Mouse (Mus musculus) neutrophil, adult 5-6 weeks (primary cell): ENCODE results near the gene Plekha3. TPM values are rescaled to one million over a fixed set of nuclear protein-coding genes. Genes with fewer than 3 reads are reported as not detected.

ENCODE experiments used
- ATAC-seq: fragments of 151-379, 151-347 bp; 2 replicates; pipeline ENCODE4 v1.8.0; 2017; ENCODE audit warnings: mild to moderate bottlenecking, moderate TSS enrichment; ENCODE audit not compliant: insufficient number of reproducible peaks, poor library complexity, low FRiP score, severe bottlenecking; ENCODE audit errors: extremely low read depth
- total RNA-seq: library from RNA; stranded (forward); fragments of 200-1000 nt; gene quantifications from 2 replicates; pipeline ENCODE4 v1.2.3, GENCODE M21; 2017

Plekha3 gene
- total RNA-seq, 1 experiment from 2014 or later, result 35.6 TPM

DNA sequence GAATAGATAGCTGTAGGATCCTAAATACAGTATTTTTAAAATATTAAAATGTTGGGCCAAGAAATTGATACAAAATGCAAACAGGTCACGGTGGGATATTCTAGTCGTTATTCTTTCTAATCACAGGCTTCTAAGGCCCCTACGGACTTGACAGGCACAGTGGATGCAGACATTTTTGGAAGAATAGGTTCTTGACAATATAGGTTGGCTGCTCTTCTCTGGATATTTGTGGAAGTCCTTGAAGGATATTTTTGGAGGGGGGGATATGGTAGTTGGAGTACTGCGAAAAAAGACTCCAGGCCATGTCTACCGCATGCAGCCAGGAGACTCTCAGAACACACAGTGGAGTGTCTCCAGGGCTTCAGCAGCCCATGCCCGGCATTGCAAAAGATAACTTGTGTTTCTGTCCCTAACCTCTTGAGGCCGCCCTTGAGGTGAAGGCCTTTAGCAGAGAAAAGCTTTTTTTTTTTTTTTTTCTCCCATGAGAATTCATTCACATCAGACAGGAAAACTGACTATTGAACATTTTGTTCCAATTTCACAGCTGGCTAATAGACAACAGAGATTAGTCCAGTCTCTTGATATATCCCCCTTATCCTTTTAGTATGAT lies 1.5 kb upstream of the Plekha3 start:
- ATAC-seq, result peak; percentile 63

DNA sequence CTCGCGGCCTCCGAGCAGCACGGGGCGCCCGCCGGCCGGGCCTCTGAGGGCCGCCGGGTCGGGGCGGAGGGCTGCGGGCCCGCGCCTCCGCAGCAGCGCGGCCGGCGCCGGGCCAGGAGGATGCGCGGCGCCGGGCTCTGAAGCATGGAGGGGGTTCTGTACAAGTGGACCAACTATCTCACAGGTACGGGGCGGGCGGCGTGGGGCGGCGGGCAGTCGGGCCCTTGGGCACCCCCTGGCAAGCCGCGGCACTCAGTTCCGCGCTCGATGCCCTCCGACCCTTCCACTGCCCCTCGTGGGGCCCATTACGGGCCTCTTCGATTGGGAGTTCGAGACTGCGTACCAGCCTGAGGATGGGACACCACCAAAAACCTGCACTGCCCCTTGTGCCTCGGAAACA lies 370 bp downstream of the Plekha3 start:
- ATAC-seq, result no peak

DNA sequence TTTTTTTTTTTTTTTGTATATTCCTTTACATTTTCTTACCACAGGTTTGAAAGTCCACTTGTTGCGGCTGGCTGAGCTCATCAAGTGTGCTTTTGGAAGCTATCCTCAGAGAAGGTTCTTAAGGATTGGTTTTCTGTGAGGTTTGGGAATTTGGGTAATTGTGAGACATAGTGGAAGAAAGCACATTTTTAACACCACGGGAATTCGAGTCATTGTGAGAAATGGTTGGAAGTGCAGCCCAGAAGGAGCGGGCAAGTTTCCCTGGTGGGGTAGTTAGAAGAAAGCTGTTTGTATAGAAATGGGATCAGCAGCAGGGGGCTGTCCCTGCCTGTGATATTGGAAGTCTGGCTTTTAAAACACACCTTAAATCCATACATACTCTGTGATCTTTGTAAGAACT lies 868 bp downstream of the Plekha3 start:
- no peak for ATAC-seq

DNA sequence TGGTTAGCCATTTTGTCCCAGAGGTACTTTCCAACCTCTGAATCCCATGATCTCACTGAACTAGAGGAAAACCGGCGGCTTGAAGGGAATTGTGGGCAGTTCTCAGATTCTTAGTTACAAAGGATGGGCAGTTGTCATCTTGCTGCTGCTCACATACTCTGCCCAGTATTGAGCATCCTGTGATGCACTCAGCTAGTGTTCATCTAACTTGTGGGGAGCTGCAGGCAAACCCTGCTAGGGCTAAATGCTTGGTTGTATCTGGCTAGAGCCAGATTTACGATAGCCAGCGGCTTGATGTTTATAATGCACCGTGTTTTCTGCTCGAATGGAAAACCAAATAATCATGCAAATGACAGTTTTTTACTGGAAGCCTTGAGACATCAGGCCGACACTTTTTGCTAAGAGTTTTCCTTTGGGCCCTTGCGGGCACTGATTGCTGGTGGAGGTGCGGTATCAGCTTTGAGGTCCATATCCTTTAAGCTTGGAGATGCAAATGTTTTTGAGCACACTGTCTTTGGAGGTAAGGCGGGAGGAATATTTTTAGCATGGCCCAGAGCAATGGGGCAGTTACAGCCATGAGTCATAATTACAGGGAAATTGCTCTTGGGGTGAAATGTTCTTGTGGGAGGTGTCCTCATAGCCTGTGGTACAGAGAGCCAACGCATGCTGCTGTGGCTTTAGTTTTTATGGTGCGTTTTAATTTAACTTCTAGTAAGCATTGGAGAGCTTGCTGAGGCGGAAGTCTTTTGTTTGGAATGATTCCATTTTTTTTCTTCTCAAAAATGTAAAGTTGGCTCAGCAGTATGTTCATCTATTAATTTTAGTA lies 1.5 kb downstream of the Plekha3 start:
- no peak for ATAC-seq

DNA sequence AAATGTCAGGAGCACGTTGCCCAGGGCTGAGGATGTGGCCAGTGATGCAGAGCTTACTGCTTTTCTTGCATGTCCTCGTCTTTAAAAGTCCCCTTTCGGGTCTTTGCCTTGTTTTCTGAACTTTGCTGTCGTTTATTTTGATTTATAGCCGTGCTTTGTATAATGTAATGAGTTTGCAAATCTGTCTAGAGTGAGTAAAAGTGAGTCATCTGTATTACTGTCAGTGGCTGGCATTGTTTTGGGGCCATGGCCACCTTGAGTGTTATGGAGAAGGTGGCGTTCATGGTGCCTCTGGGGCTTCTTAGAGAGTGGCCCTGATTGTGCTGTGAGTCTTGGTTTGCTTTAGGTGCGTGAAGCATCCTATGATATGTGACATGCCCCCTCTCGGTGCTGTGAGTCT lies 7.2 kb downstream of the Plekha3 start:
- no peak for ATAC-seq

DNA sequence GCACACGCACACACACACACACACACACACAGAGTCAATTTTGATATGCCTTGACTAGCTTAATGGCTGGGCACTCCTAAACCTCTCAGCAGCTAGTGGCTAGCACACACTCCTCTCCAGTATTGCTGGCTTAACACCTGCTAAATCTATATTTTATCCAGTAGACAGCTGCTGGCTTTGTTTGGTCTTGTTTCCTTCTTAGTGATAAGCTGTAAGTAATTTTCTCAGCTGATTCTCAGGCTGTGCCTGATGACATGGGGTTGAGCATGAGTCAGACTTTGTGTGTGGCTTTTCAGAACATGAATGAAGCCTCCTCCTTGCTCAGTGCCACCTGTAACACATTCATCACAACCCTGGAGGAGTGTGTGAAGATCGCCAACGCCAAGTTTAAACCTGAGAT lies 11.9 kb downstream of the Plekha3 start:
- ATAC-seq, result no peak

DNA sequence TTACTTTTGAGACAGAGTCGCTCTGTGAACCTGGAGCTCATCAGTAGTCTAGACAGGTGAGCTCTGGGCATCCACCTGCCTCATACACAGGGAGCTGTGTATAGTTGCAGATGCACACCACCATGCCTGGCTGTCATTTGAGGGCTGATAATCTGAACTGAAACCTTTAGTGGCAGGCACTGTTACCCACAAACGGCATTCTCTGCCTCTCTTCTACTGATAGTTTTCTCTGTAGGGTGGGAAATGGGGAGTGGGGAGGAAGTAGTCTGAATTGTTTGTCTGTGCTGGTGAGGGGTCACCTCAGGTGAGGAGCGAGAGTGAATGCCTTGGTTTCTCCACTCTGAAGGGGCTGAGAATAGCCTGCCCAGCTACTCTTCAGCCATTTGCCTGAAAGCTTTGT lies 12.5 kb downstream of the Plekha3 start:
- ATAC-seq, result no peak

DNA sequence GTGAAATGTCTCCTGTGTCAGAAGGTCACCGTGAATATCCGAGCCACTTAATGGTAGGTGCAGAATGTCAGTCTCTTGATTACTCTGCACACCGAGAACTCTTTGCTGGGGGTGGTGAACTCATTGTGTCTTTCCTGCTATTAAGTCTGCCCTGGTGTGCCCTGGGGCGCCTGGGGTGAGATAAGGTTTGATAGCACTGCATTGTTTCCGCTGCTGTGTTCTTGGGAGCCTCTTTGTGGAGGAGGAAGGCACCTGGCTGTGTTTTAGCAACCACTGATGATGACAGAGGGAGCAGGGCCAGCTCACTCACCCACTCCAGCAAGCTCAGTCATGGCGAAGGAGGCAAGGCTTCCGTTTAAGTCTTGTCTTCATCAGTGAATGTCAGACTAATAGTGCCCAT lies 13.1 kb downstream of the Plekha3 start:
- no peak for ATAC-seq

DNA sequence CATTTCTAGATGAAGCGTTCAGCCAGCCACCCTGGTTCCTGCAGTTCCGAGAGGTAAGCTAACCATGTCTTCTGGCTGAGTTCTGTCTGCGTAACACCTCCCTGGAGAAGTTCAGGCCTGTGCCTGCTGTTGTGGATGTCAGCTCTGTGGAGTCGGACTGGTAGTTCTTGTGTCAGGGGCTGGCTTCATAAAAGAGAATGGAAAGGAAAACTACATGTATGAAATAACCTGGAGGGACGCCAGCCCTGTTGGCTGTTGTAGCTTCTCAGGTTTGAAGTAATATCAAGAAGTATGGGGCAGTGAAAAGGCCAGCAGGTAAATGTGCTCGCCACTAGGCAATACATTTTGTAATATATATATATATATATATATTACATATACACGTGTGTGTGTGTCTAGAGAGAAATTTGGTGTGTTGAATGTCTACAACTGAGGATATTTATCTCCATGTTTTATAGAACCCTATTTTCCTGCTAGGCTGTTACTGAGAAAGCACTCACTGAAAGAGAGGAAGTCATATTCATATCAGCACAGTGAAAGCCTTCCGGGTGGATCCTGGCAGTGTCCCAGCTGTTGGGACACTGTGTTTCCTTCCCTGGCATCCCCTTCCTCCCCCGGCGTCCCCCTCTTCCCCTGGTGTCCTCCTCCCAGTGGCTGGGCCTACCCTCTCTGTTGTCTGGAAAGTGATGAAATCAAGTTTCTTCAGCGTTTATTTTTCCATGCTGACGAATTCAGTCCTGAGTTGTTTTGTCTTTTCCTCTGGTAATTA lies 15.5 kb downstream of the Plekha3 start:
- no peak for ATAC-seq

DNA sequence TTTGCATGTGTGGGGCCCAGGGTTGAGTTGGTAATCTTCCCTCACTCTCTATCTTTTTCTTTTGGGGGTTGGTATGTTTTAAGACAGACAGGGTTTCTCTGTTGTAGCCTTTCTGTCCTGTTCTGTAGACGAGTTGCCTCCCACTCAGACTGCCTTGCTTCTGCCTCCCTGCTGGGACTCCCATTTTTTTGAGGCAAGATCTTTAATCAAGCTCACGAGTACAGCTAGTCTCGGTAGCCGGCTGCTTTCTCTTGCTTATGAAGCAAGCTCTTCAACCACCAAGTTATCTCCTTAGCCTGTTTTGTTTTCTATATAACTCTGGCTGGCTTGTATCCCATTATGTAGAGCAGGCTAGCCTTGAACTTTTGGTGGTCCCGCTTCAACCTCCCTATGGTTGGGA lies 18.7 kb downstream of the Plekha3 start:
- ATAC-seq, result no peak

DNA sequence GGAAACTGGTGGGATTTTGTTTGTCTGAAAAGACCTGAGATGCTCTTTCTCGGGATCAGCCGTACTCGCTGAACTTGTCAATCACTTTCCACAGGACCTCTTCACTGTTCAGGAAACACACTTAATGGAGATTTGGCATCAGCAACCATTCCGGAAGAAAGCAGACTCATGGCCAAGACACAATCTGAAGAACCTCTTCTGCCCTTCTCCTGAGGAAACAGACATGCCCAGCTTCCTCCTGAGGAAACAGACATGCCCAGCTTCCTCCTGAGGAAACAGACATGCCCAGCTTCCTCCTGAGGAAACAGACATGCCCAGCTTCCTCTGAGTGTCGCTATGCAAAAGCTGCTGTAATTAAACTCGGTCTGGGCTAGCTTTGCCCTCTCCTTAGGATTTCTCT lies 20.2 kb downstream of the Plekha3 start:
- no peak for ATAC-seq

DNA sequence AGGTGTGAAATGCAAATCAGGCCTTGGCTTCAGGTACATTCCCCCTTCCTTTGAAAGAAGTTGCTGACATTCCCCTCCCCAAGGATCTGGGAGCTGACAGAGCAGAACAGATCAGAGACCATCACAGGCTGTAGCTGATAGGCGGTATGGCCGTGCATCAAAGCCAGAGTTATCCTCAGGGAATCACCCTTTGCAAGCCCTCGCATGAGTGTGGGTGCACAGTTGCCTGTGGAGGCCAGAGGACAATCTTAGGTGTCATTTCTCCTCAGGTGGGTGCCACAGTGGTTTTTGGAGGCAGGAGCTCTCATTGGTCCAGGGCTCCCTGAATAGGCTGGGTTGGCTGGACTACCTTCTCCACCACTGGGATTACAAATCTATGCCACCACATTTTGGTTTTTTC lies 27.1 kb downstream of the Plekha3 start:
- ATAC-seq, result no peak

DNA sequence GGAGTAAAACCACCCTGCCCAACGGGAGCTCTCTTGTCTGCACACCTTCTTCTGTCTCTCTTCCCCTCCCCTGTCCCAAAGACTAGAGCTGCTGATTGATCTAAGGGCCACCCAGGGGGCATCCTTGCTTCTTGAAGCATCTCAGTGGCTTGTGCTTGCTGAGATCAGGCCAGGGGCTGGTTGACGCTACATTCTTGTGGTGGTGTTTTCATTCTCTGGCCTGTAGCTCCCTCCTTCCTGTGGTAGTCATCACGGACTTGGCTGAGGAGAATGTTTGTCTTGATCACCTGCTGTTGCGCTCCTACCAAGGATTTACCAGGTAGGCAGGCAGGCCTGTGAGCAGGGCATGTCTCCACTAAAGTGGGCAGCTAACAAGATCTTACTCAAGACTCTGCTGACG lies 27.7 kb downstream of the Plekha3 start:
- no peak for ATAC-seq

DNA sequence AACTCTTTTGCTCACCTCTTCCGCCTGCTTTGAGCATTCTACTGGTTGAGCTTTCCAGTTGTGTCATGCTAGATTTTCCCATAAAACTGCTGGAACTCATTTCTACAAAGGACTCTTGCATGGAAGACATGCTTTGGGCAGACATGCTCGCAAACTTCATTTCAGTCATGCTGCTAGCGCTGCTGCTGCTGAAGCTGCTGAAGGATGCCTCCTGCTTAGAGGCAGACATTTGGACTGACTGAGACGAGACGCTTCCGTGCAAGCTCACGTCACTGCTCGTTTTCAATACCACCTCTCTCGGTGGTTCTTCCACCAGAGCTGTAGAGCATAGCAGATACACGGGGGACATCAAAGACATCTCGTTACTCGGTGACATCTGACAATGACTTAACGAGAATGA lies 30.6 kb downstream of the Plekha3 start:
- ATAC-seq, result no peak

DNA sequence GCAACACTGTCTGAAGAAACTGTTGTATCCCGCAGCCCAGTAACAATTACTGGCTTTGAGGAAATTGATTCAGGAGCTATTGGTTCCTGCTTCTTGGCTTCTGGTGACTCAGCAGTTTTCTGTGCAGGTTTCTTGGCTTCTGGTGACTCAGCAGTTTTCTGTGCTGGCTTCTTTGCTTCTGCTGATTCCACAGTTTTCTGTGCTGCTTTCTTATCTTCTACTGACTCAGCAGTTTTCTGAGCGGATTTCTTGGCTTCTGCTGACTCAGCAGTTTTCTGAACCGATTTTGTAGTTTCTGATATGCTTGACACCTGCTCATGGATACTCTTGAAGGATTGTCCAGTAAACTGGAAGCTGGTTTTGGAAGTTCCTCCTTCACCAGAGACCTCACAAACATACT lies 33.4 kb downstream of the Plekha3 start:
- ATAC-seq, result no peak

DNA sequence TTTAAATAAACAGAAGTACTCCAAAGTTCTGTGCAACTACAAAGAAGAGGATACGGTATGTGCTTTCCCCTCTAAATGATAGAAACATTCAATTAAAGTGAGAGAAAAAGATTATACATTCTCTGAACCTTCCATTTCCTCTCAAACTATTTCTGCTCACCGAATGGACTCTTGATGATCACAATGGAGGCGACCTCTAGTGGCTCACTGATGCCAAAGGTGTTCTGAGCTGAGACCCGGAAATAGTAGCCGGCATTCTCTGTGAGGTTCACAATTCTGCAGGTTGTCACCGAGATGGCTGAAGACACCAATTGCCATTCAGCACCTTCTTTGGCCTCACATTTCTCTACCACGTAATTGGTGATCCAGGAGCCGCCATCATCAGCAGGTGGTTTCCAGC lies 39.9 kb downstream of the Plekha3 start:
- no peak for ATAC-seq

DNA sequence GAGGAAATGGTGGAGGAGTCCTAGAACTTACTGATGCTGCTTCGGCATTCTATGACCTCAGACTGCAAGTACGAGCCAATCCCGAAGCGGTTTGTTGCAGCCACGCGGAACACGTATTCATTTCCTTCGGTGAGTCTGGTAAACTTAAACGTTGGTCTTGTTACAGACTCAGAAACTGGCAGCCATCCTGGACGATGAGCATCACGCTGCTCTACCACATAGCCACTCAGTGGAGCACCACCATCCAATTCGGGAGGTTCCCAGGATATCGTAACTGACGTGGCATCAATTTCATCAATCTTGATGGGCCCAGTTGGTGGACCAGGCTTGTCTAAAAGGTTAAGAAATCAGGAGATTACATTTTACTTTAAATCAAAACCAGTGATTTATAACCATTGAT lies 44.6 kb downstream of the Plekha3 start:
- no peak for ATAC-seq
